Mouse (Mus musculus): ENCODE data around the gene Tlk2. TPM values are rescaled to one million over a fixed set of nuclear protein-coding genes. Genes with fewer than 3 reads are reported as not detected.

The Tlk2 gene
- polyA plus RNA-seq, 1 experiment from 2014 or later = 14.4 TPM

- DNase-seq (ENCODE audit: low spot score) = no peak
- no peak overlapping the region for H3K4me3 ChIP-seq (ENCODE audit: low read depth, low read length)
- no peaks in the 10 kb centered on the region for H3K9me3 ChIP-seq (ENCODE audit: low read length)
- no peak overlapping the region for H3K9ac ChIP-seq (replicated peaks; ENCODE audit: low read depth)
- no peaks in the 10 kb centered on the region for H3K27me3 ChIP-seq (replicated peaks; ENCODE audit: insufficient read depth, low read length)
- no peaks in the 10 kb centered on the region for H3K36me3 ChIP-seq (ENCODE audit: insufficient read depth, low read length)
- no peak overlapping the region for H3K27ac ChIP-seq (ENCODE audit: low read length)
- H3K4me2 ChIP-seq (replicated peaks; ENCODE audit: low read depth, low read length) = no peak overlapping the region
- TF ChIP-seq CTCF (IDR thresholded peaks at IDR 0.05) (no peak), EP300 (IDR thresholded peaks at IDR 0.05) (no peak)
- ATAC-seq = no peak
- H3K4me1 ChIP-seq (ENCODE audit: insufficient read depth, low read depth, low read length) = peaks cover 9% of the 10 kb centered on the region
Observed at GRCm38 (mm10) chr11:105158047-105158446, 20.6 kb upstream of the Tlk2 start.

DNA sequence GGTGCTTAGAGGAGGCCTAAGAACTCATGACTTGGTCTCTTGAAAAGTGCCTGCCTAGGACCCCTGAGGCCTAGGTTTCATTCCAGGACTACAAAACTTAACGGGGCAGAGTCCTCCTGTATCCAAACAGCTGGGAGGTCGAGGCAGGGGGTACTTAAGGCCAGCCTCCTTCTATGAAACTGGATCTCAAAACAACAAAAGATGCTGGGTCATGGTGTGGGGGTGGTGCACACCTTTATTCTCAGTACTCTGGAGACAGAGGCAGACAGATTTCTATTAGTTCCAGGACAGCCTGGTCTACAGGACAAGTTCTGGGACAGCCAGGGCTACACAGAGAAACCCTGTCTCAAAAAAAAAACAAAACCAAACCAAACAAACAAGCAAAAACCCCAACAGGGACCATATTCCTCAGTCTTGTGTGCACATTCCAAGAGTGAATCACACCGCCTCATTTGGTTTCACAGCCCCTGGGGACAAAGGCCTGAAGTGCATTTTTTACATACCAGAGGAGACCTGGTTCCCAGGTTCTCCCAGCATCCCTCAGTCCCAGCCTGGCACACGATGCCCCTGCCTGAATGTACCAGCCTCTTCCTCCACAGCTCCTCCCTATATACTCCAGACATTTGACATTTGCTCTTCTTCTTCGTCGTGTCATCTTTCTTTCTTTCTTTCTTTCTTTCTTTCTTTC, 18.8 kb upstream of the Tlk2 start:
- TF ChIP-seq EP300 (IDR thresholded peaks at IDR 0.05) = no peak
- TF ChIP-seq CTCF (IDR thresholded peaks at IDR 0.05) = no peak
- no peaks in the 10 kb centered on the region for H3K36me3 ChIP-seq (ENCODE audit: insufficient read depth, low read length)
- H3K4me1 ChIP-seq (ENCODE audit: insufficient read depth, low read depth, low read length) = no peaks in the 10 kb centered on the region
- no peaks in the 10 kb centered on the region for H3K9me3 ChIP-seq (ENCODE audit: low read length)
- no peak overlapping the region for H3K9ac ChIP-seq (replicated peaks; ENCODE audit: low read depth)
- no peak overlapping the region for H3K4me2 ChIP-seq (replicated peaks; ENCODE audit: low read depth, low read length)
- H3K27ac ChIP-seq (ENCODE audit: low read length) = no peak overlapping the region
- DNase-seq (ENCODE audit: low spot score) = peak; percentile 39
- WGBS = 49% methylated on average over 6 of the region's 6 CpGs
- no peak overlapping the region for H3K4me3 ChIP-seq (ENCODE audit: low read depth, low read length)
- peak; percentile 71 for ATAC-seq
- H3K27me3 ChIP-seq (replicated peaks; ENCODE audit: insufficient read depth, low read length) = no peaks in the 10 kb centered on the region

DNA sequence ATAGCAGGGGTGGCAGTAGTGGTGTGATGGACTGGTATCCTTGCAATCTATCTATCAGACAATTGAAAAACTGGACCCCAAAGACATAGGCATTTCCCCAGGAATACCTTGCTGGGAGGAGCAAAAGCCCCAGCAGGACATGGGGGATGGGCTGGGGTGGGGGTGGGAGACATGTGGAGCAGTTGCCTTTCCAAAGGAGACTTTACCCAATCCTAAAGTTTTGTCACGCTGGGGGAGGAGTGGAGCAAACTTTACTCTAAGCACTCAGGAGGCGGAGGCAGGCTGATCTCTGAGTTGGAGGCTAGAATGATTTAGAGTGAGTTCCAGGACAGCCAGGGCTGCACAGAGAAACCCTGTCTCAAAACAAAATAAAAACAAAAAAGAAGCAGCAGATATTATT, 17.2 kb upstream of the Tlk2 start:
- WGBS = 92% methylated on average over 2 of the region's 2 CpGs
- ATAC-seq = no peak

DNA sequence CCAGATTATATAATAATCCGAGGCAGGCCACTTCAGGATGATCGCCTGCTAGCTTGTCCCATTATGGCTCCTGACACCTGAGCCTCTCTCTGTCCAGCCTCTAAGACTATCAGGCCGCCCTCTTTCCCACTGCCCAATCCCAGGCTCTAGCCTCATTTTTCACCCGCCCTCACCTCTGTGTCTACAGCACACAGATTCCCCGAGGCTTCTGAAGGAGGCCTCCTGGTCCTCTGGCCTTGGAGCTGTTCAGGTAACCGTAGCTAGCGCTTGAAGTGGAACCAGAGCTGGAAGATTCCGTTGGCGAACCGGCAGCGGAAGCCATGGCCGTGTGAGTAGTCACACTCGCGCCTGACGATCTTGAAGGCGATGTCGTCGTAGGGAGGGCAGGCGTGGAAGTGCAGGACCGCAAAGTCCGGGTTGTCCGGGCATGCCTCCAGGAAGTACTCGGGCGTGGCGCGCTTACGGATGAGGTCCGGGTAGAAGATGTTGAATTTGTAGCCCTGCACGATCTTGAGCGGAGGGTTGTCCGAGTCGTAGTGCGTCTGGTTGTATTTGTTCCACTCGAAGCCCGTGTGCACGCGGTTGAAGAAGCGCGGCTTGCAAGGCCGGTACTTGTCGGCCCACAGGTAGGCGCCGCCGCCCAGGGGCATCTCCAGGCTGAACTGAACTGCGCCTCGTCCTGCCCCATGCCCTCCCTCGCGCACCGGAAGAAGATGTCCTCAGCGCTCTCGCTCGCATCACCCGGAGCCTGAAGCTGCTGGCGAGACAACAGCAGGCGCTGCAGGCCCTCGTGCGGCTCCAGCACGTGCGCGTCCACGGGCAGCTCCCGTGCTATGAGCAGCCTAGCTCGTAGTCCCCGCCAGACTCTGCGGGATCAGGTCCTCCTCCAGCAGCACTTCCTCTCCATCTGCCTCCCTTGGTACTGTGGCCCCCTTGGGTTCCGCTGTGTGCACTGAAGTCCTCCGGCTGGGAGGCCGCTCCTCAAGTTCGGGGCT, 13.8 kb upstream of the Tlk2 start:
- DNase-seq (ENCODE audit: low spot score) = no peak
- WGBS = 84% methylated on average over 69 of the region's 69 CpGs

More for the DNA sequence above, 17.2 kb upstream of the Tlk2 start:
- Histone ChIP-seq H3K9me3 (ENCODE audit: low read length) (0 out of 2 replicates have a peak, but pooled peaks cover 3% of the 10 kb centered on the region), H3K27ac (ENCODE audit: low read length) (no peak overlapping the region), H3K36me3 (ENCODE audit: insufficient read depth, low read length) (no peaks in the 10 kb centered on the region), H3K4me2 (replicated peaks; ENCODE audit: low read depth, low read length) (no peak overlapping the region), H3K9ac (replicated peaks; ENCODE audit: low read depth) (no peak overlapping the region), H3K4me1 (ENCODE audit: insufficient read depth, low read depth, low read length) (no peaks in the 10 kb centered on the region), H3K4me3 (ENCODE audit: low read depth, low read length) (no peak overlapping the region), H3K27me3 (replicated peaks; ENCODE audit: insufficient read depth, low read length) (no peaks in the 10 kb centered on the region)
- no peak for DNase-seq (ENCODE audit: low spot score)
- TF ChIP-seq EP300 (IDR thresholded peaks at IDR 0.05) = no peak
- no peak for TF ChIP-seq CTCF (IDR thresholded peaks at IDR 0.05)

GRCm38 (mm10) chr11:105166780-105167179, 11.8 kb upstream of the Tlk2 start:
- Histone ChIP-seq H3K27me3 (replicated peaks; ENCODE audit: insufficient read depth, low read length) (no peaks in the 10 kb centered on the region), H3K4me3 (ENCODE audit: low read depth, low read length) (no peak overlapping the region), H3K4me1 (ENCODE audit: insufficient read depth, low read depth, low read length) (no peaks in the 10 kb centered on the region), H3K9me3 (ENCODE audit: low read length) (0 out of 2 replicates have a peak, but pooled peaks cover 3% of the 10 kb centered on the region), H3K9ac (replicated peaks; ENCODE audit: low read depth) (no peak overlapping the region), H3K36me3 (ENCODE audit: insufficient read depth, low read length) (no peaks in the 10 kb centered on the region), H3K27ac (ENCODE audit: low read length) (no peak overlapping the region), H3K4me2 (replicated peaks; ENCODE audit: low read depth, low read length) (no peak overlapping the region)
- 95% methylated on average over 10 of the region's 10 CpGs for WGBS
- no peak for DNase-seq (ENCODE audit: low spot score)
- TF ChIP-seq EP300 (IDR thresholded peaks at IDR 0.05) (no peak), CTCF (IDR thresholded peaks at IDR 0.05) (no peak)
- ATAC-seq = no peak

More for the DNA sequence above, 13.8 kb upstream of the Tlk2 start:
- no peak for ATAC-seq
- no peak for TF ChIP-seq CTCF (IDR thresholded peaks at IDR 0.05)
- no peak for TF ChIP-seq EP300 (IDR thresholded peaks at IDR 0.05)
- no peaks in the 10 kb centered on the region for H3K4me1 ChIP-seq (ENCODE audit: insufficient read depth, low read depth, low read length)
- no peak overlapping the region for H3K9ac ChIP-seq (replicated peaks; ENCODE audit: low read depth)
- no peaks in the 10 kb centered on the region for H3K27me3 ChIP-seq (replicated peaks; ENCODE audit: insufficient read depth, low read length)
- 0 out of 2 replicates have a peak, but pooled peaks cover 3% of the 10 kb centered on the region for H3K9me3 ChIP-seq (ENCODE audit: low read length)
- H3K36me3 ChIP-seq (ENCODE audit: insufficient read depth, low read length) = no peaks in the 10 kb centered on the region
- no peak overlapping the region for H3K4me3 ChIP-seq (ENCODE audit: low read depth, low read length)
- H3K4me2 ChIP-seq (replicated peaks; ENCODE audit: low read depth, low read length) = no peak overlapping the region
- no peak overlapping the region for H3K27ac ChIP-seq (ENCODE audit: low read length)

GRCm38 (mm10) chr11:105179523-105179922, 916 bp downstream of the Tlk2 start:
- peak; percentile 70 for DNase-seq (ENCODE audit: low spot score)
- peak overlapping the region; percentile 97; the same call in 1 of the 2 replicates for H3K27ac ChIP-seq (ENCODE audit: low read length)
- WGBS = 58% methylated on average over 4 of the region's 4 CpGs
- H3K4me2 ChIP-seq (replicated peaks; ENCODE audit: low read depth, low read length) = peak overlapping the region; percentile 87
- H3K27me3 ChIP-seq (replicated peaks; ENCODE audit: insufficient read depth, low read length) = no peaks in the 10 kb centered on the region
- TF ChIP-seq CTCF (IDR thresholded peaks at IDR 0.05) = no peak
- TF ChIP-seq EP300 (IDR thresholded peaks at IDR 0.05) = 0 out of 2 replicates have a peak, but pooled peaks have one; percentile 6
- peaks cover 16% of the 10 kb centered on the region; the same call in 1 of the 2 replicates for H3K4me1 ChIP-seq (ENCODE audit: insufficient read depth, low read depth, low read length)
- H3K9me3 ChIP-seq (ENCODE audit: low read length) = no peaks in the 10 kb centered on the region
- ATAC-seq = no peak
- 0 out of 2 replicates have a peak, but pooled peaks cover under 1% of the 10 kb centered on the region for H3K36me3 ChIP-seq (ENCODE audit: insufficient read depth, low read length)
- no peak overlapping the region for H3K9ac ChIP-seq (replicated peaks; ENCODE audit: low read depth)
- H3K4me3 ChIP-seq (ENCODE audit: low read depth, low read length) = peak overlapping the region; percentile 75
